9 mouse cellular contexts compared by ENCODE assay signal in genomic region chr6:128845319-128845979, GRCm38 (mm10). TPM values are rescaled to one million over a fixed set of nuclear protein-coding genes. Genes with fewer than 3 reads are reported as not detected.
DNase-seq lines count a peak whose midpoint lies in the region; ATAC-seq and TF ChIP-seq lines count a peak whose summit lies in the region.
"Had no signal": no experiment of that assay in that cellular context is flagged by ENCODE, and none has a peak within 500 bp of the region (broad histone marks: within the 10 kb centered on the region; RNA-seq: fewer than 3 reads in every experiment).

No protein-coding gene starts in this region.

- ATAC-seq in erythroid progenitor cell, adult 5-6 weeks (replicated peaks; ENCODE audit: low FRiP score, poor library complexity, severe bottlenecking), result peak; percentile 53

- peak; percentile 92 to 97 for DNase-seq in heart, postnatal 10 days
- peak; percentile 59 to 87 for DNase-seq in layer of hippocampus, adult 18-20 months (ENCODE audit: low spot score in 2 of 2)
- peak; percentile 88 for DNase-seq in lung, adult 2 months
- DNase-seq in thymus, postnatal 0 days (ENCODE audit: low spot score), result peak; percentile 89

- 28% methylated on average over 7 of the region's 7 CpGs for WGBS in lung, adult 2 months
- WGBS in olfactory bulb, adult 2 months, result 29% methylated on average over 7 of the region's 7 CpGs

- peak overlapping the region; percentile 85 for H3K27ac ChIP-seq in ES-Bruce4 (ENCODE audit: insufficient read depth, low read length)
- peak overlapping the region; percentile 56 for H3K27ac ChIP-seq in bone marrow macrophage, adult 2 months (ENCODE audit: insufficient read depth, low read depth, low read length)
- no peak overlapping the region for H3K27ac ChIP-seq in olfactory bulb, adult 2 months (ENCODE audit: insufficient read depth, low read depth, low read length)

- H3K27me3 ChIP-seq in ES-Bruce4 (ENCODE audit: control insufficient read depth, insufficient read depth, low read length, poor library complexity, severe bottlenecking), result no peaks in the 10 kb centered on the region

- peak overlapping the region; percentile 56 for H3K4me3 ChIP-seq in ES-Bruce4 (ENCODE audit: low read depth, low read length)
- H3K4me3 ChIP-seq in bone marrow macrophage, adult 2 months (ENCODE audit: insufficient read depth, low read length), result peak overlapping the region; percentile 6
- H3K4me3 ChIP-seq in lung, adult 2 months (replicated peaks; ENCODE audit: extremely low read depth, low read depth, low read length), result no peak overlapping the region
- H3K4me3 ChIP-seq in olfactory bulb, adult 2 months (ENCODE audit: insufficient read depth, low read depth, low read length), result no peak overlapping the region

- no peak overlapping the region for H3K9ac ChIP-seq in ES-Bruce4 (ENCODE audit: low read depth, poor library complexity, severe bottlenecking)

- no peak for TF ChIP-seq POLR2A in ES-Bruce4 (IDR thresholded peaks at IDR 0.05; ENCODE audit: insufficient read depth, low read length)
- 0 out of 2 replicates have a peak, but pooled peaks have one; percentile 35 for TF ChIP-seq POLR2A in bone marrow macrophage, adult 2 months (IDR thresholded peaks at IDR 0.05; ENCODE audit: borderline replicate concordance, low read depth, low read length)
- TF ChIP-seq POLR2A in lung, adult 2 months (IDR thresholded peaks at IDR 0.05; ENCODE audit: borderline replicate concordance, extremely low read depth, low read depth, low read length), result no peak
- TF ChIP-seq POLR2A in olfactory bulb, adult 2 months (IDR thresholded peaks at IDR 0.05; ENCODE audit: insufficient read depth, low read depth, low read length), result no peak

- intact Hi-C loops in heart, postnatal 10 days (cut with DNase I), result loop anchor here (5.0 kb wide), 1 partner anchor 687 kb away; the partner anchor contains the start of gene Gabarapl1

- TF ChIP-seq EP300 in ES-Bruce4 (IDR thresholded peaks at IDR 0.05; ENCODE audit: insufficient read depth, low read depth, low read length), result no peak

- H3K36me3 ChIP-seq in ES-Bruce4 (ENCODE audit: control insufficient read depth, insufficient read depth, low read length, poor library complexity, severe bottlenecking), result no peaks in the 10 kb centered on the region

- peak; percentile 99 for TF ChIP-seq CTCF in ES-Bruce4 (IDR thresholded peaks at IDR 0.05; ENCODE audit: low read depth, low read length)
- peak; percentile 92 for TF ChIP-seq CTCF in bone marrow macrophage, adult 2 months (IDR thresholded peaks at IDR 0.05; ENCODE audit: low read depth, low read length)
- peak; percentile 99 for TF ChIP-seq CTCF in lung, adult 2 months (IDR thresholded peaks at IDR 0.05; ENCODE audit: insufficient read depth, low read length)
- peak; percentile 79 for TF ChIP-seq CTCF in olfactory bulb, adult 2 months (IDR thresholded peaks at IDR 0.05; ENCODE audit: insufficient read depth, low read depth, low read length)

- H3K4me1 ChIP-seq in ES-Bruce4 (ENCODE audit: control insufficient read depth, insufficient read depth, low read length), result no peaks in the 10 kb centered on the region
- H3K4me1 ChIP-seq in bone marrow macrophage, adult 2 months (ENCODE audit: control insufficient read depth, insufficient read depth, low read length), result peaks cover 31% of the 10 kb centered on the region
- peaks cover 4% of the 10 kb centered on the region for H3K4me1 ChIP-seq in lung, adult 2 months (ENCODE audit: control insufficient read depth, insufficient read depth, low read length)
- H3K4me1 ChIP-seq in olfactory bulb, adult 2 months (ENCODE audit: control insufficient read depth, insufficient read depth, low read length), result peaks cover 8% of the 10 kb centered on the region

- H3K9me3 ChIP-seq in ES-Bruce4 (replicated peaks; ENCODE audit: control insufficient read depth, insufficient read depth, low read length, poor library complexity, severe bottlenecking), result 0 out of 2 replicates have a peak, but pooled peaks cover 1% of the 10 kb centered on the region

RNA-seq across cellular contexts. Expression of gene Klrb1b, which starts 19.3 kb away (rescaled TPM):
- not detected in 2 replicates for polyA plus RNA-seq in ES-Bruce4 (2011; ENCODE audit: insufficient read depth, insufficient read length, low read depth, missing spikeins)
- not detected in 2 replicates for polyA plus RNA-seq in bone marrow macrophage, adult 2 months (2012; ENCODE audit: insufficient read depth, insufficient read length, missing spikeins)
- 2.9 TPM in 1 of 2 replicates, not detected in the other for total RNA-seq in erythroid progenitor cell, adult 5-6 weeks (2015; ENCODE audit: low replicate concordance)
- not detected in 2 replicates for total RNA-seq in erythroid progenitor cell, adult 5-6 weeks (2017; ENCODE audit: low replicate concordance)
- total RNA-seq in heart, postnatal 10 days (2021), result not detected
- total RNA-seq in layer of hippocampus, adult 18-20 months (2021), result not detected
- polyA plus RNA-seq in lung, adult 2 months (2012; rRNA removed), result 2.4 and 2.7 TPM in 2 replicates
- not detected in 2 replicates for polyA plus RNA-seq in olfactory bulb, adult 2 months (2012; ENCODE audit: insufficient read depth, insufficient read length, low replicate concordance, missing spikeins)
- 0.92 and 1.1 TPM in 2 replicates for polyA plus RNA-seq in thymus, postnatal 0 days (2015; fragmentation: Nextera tagmentation; extraction: Ambion mirVana)

RNA-seq across cellular contexts. Expression of gene Gm44511, which starts 19.3 kb away (rescaled TPM):
- polyA plus RNA-seq in ES-Bruce4 (2011; ENCODE audit: insufficient read depth, insufficient read length, low read depth, missing spikeins), result not detected in 2 replicates
- polyA plus RNA-seq in bone marrow macrophage, adult 2 months (2012; ENCODE audit: insufficient read depth, insufficient read length, missing spikeins), result not detected in 2 replicates
- not detected in 2 replicates for total RNA-seq in erythroid progenitor cell, adult 5-6 weeks (2015; ENCODE audit: low replicate concordance)
- total RNA-seq in erythroid progenitor cell, adult 5-6 weeks (2017; ENCODE audit: low replicate concordance), result not detected in 2 replicates
- total RNA-seq in heart, postnatal 10 days (2021), result not detected
- total RNA-seq in layer of hippocampus, adult 18-20 months (2021), result not detected
- polyA plus RNA-seq in lung, adult 2 months (2012; rRNA removed), result 0.41 TPM in 1 of 2 replicates, not detected in the other
- polyA plus RNA-seq in olfactory bulb, adult 2 months (2012; ENCODE audit: insufficient read depth, insufficient read length, low replicate concordance, missing spikeins), result not detected in 2 replicates
- polyA plus RNA-seq in thymus, postnatal 0 days (2015; fragmentation: Nextera tagmentation; extraction: Ambion mirVana), result 0.58 and 0.96 TPM in 2 replicates
- polyA plus RNA-seq: stomach, embryonic 14.5 days had no signal

RNA-seq across cellular contexts. Expression of gene Clec2i, which starts 41.9 kb away (rescaled TPM):
- polyA plus RNA-seq in ES-Bruce4 (2011; ENCODE audit: insufficient read depth, insufficient read length, low read depth, missing spikeins), result not detected in 2 replicates
- 4.0 and 7.6 TPM in 2 replicates for polyA plus RNA-seq in bone marrow macrophage, adult 2 months (2012; ENCODE audit: insufficient read depth, insufficient read length, missing spikeins)
- total RNA-seq in erythroid progenitor cell, adult 5-6 weeks (2015; ENCODE audit: low replicate concordance), result 3.2 and 4.6 TPM in 2 replicates
- 7.7 and 13.5 TPM in 2 replicates for total RNA-seq in erythroid progenitor cell, adult 5-6 weeks (2017; ENCODE audit: low replicate concordance)
- total RNA-seq in heart, postnatal 10 days (2021), result under 1 TPM in 1 of 2 experiments, not detected in 1; 0.10 TPM
- not detected for total RNA-seq in layer of hippocampus, adult 18-20 months (2021)
- 0.79 and 1.6 TPM in 2 replicates for polyA plus RNA-seq in lung, adult 2 months (2012; rRNA removed)
- polyA plus RNA-seq in olfactory bulb, adult 2 months (2012; ENCODE audit: insufficient read depth, insufficient read length, low replicate concordance, missing spikeins), result not detected in 2 replicates
- polyA plus RNA-seq in thymus, postnatal 0 days (2015; fragmentation: Nextera tagmentation; extraction: Ambion mirVana), result 12.3 and 14.2 TPM in 2 replicates
- polyA plus RNA-seq: stomach, embryonic 14.5 days had no signal

RNA-seq across cellular contexts. Expression of gene BC035044, which starts 45.5 kb away (rescaled TPM):
- polyA plus RNA-seq in ES-Bruce4 (2011; ENCODE audit: insufficient read depth, insufficient read length, low read depth, missing spikeins), result not detected in 2 replicates
- polyA plus RNA-seq in bone marrow macrophage, adult 2 months (2012; ENCODE audit: insufficient read depth, insufficient read length, missing spikeins), result 1.4 and 1.5 TPM in 2 replicates
- 10.1 and 21.4 TPM in 2 replicates for total RNA-seq in erythroid progenitor cell, adult 5-6 weeks (2015; ENCODE audit: low replicate concordance)
- 19.9 and 20.8 TPM in 2 replicates for total RNA-seq in erythroid progenitor cell, adult 5-6 weeks (2017; ENCODE audit: low replicate concordance)
- total RNA-seq in heart, postnatal 10 days (2021), result under 1 TPM; 0.42 to 0.65 TPM
- 1 to 10 TPM; 1.7 to 1.9 TPM for total RNA-seq in layer of hippocampus, adult 18-20 months (2021)
- polyA plus RNA-seq in lung, adult 2 months (2012; rRNA removed), result 1.2 and 2.7 TPM in 2 replicates
- not detected in 2 replicates for polyA plus RNA-seq in olfactory bulb, adult 2 months (2012; ENCODE audit: insufficient read depth, insufficient read length, low replicate concordance, missing spikeins)
- polyA plus RNA-seq in thymus, postnatal 0 days (2015; fragmentation: Nextera tagmentation; extraction: Ambion mirVana), result 48.3 and 50.0 TPM in 2 replicates

RNA-seq across cellular contexts. Expression of gene Klrb1c, which starts 56.4 kb away (rescaled TPM):
- not detected in 2 replicates for polyA plus RNA-seq in ES-Bruce4 (2011; ENCODE audit: insufficient read depth, insufficient read length, low read depth, missing spikeins)
- polyA plus RNA-seq in bone marrow macrophage, adult 2 months (2012; ENCODE audit: insufficient read depth, insufficient read length, missing spikeins), result not detected in 2 replicates
- total RNA-seq in erythroid progenitor cell, adult 5-6 weeks (2015; ENCODE audit: low replicate concordance), result 10.5 TPM in 1 of 2 replicates, not detected in the other
- total RNA-seq in erythroid progenitor cell, adult 5-6 weeks (2017; ENCODE audit: low replicate concordance), result 1.3 and 1.5 TPM in 2 replicates
- total RNA-seq in heart, postnatal 10 days (2021), result not detected
- total RNA-seq in layer of hippocampus, adult 18-20 months (2021), result not detected
- polyA plus RNA-seq in lung, adult 2 months (2012; rRNA removed), result 1.8 and 2.6 TPM in 2 replicates
- polyA plus RNA-seq in olfactory bulb, adult 2 months (2012; ENCODE audit: insufficient read depth, insufficient read length, low replicate concordance, missing spikeins), result not detected in 2 replicates
- 1.5 and 1.6 TPM in 2 replicates for polyA plus RNA-seq in thymus, postnatal 0 days (2015; fragmentation: Nextera tagmentation; extraction: Ambion mirVana)
- polyA plus RNA-seq: stomach, embryonic 14.5 days had no signal

Comparison
In these comparisons a context has a peak if more than half of its experiments do, and no peak if none do; other contexts are left out.
1. H3K4me3 ChIP-seq: peak in ES-Bruce4 (single experiment) and bone marrow macrophage, adult 2 months (single experiment); none in lung, adult 2 months (single experiment) and olfactory bulb, adult 2 months (single experiment).
2. Peak in every context shown above with its lines, with median percentiles within 50 percentile points of each other: CTCF ChIP-seq and DNase-seq.